Mouse (Mus musculus): ENCODE data around the gene Cntnap5a. TPM values are rescaled to one million over a fixed set of nuclear protein-coding genes. Genes with fewer than 3 reads are reported as not detected.

The Cntnap5a gene
- polyA plus RNA-seq, 1 experiment from 2014 or later: 1.5 TPM

- Histone ChIP-seq H3K4me1 (replicated peaks; ENCODE audit: control insufficient read depth, insufficient read depth, low read length) (no peaks in the 10 kb centered on the region), H3K27ac (ENCODE audit: low read length) (no peak overlapping the region), H3K4me3 (replicated peaks; ENCODE audit: low read length) (no peak overlapping the region), H3K36me3 (ENCODE audit: control insufficient read depth, insufficient read depth) (no peaks in the 10 kb centered on the region), H3K4me2 (ENCODE audit: low read length) (no peak overlapping the region), H3K9ac (replicated peaks; ENCODE audit: low read depth, low read length) (no peak overlapping the region), H3K27me3 (replicated peaks; ENCODE audit: control insufficient read depth, insufficient read depth, low read length) (no peaks in the 10 kb centered on the region), H3K9me3 (ENCODE audit: control insufficient read depth, low read length) (no peaks in the 10 kb centered on the region)
- 12% methylated on average over 2 of the region's 2 CpGs for WGBS
- ATAC-seq: no peak
Observed at GRCm38 (mm10) chr1:115847605-115848004, 163.0 kb downstream of the Cntnap5a start.

DNA sequence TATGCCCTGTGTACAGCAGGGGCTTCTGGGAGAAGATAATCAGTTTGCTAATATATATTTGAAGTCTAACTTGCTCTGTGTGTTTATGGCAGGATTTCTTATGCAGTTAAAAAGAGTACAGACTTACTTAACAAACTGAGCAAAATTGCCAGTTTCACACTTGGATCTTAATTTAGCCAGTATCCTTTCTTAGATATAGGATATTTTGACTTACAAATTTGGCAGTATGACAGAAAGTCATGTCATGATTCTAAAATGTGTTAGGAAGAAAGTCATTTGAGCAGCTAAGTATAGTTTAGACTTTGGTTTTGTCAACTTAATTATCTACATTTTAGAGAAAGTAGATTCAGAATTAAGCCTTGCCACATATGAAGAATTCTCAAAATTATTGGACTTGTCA lies 167.7 kb downstream of the Cntnap5a start:
- ATAC-seq: no peak
- H3K4me2 ChIP-seq (ENCODE audit: low read length): no peak overlapping the region

DNA sequence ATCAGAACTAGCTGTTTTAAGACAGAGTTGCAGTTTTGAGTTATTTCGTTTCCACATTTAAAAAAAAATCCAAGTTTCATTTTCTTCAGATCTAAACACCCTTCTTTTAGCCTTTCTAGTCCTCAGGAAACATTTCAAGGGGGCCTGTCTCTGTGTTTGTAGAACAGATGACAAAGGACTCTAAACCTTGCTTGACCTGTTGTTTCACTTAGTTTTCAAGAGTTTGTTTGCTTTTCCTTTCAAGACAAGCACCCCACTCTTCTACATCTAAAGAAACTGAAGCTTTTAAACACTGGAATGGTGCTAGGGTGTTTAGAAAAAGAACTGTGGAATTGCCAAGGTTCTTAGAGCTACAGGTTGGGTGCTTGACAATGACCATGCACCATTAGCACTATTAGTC lies 233.8 kb downstream of the Cntnap5a start:
- H3K27me3 ChIP-seq (replicated peaks; ENCODE audit: control insufficient read depth, insufficient read depth, low read length): no peaks in the 10 kb centered on the region
- WGBS: 76% methylated on average over 1 of the region's 1 CpGs
- ATAC-seq: no peak
- H3K36me3 ChIP-seq (ENCODE audit: control insufficient read depth, insufficient read depth): no peaks in the 10 kb centered on the region
- peaks cover 5% of the 10 kb centered on the region for H3K9me3 ChIP-seq (ENCODE audit: control insufficient read depth, low read length)
- no peak overlapping the region for H3K4me3 ChIP-seq (replicated peaks; ENCODE audit: low read length)
- H3K9ac ChIP-seq (replicated peaks; ENCODE audit: low read depth, low read length): no peak overlapping the region
- no peaks in the 10 kb centered on the region for H3K4me1 ChIP-seq (replicated peaks; ENCODE audit: control insufficient read depth, insufficient read depth, low read length)
- H3K27ac ChIP-seq (ENCODE audit: low read length): no peak overlapping the region
- no peak overlapping the region for H3K4me2 ChIP-seq (ENCODE audit: low read length)

More for the DNA sequence above, 167.7 kb downstream of the Cntnap5a start:
- Histone ChIP-seq H3K27ac (ENCODE audit: low read length) (no peak overlapping the region), H3K4me1 (replicated peaks; ENCODE audit: control insufficient read depth, insufficient read depth, low read length) (no peaks in the 10 kb centered on the region), H3K9me3 (ENCODE audit: control insufficient read depth, low read length) (no peaks in the 10 kb centered on the region), H3K4me3 (replicated peaks; ENCODE audit: low read length) (no peak overlapping the region), H3K27me3 (replicated peaks; ENCODE audit: control insufficient read depth, insufficient read depth, low read length) (no peaks in the 10 kb centered on the region), H3K36me3 (ENCODE audit: control insufficient read depth, insufficient read depth) (no peaks in the 10 kb centered on the region), H3K9ac (replicated peaks; ENCODE audit: low read depth, low read length) (no peak overlapping the region)

- WGBS: 5% methylated on average over 1 of the region's 1 CpGs
- no peaks in the 10 kb centered on the region for H3K4me1 ChIP-seq (replicated peaks; ENCODE audit: control insufficient read depth, insufficient read depth, low read length)
- H3K36me3 ChIP-seq (ENCODE audit: control insufficient read depth, insufficient read depth): no peaks in the 10 kb centered on the region
- no peak overlapping the region for H3K27ac ChIP-seq (ENCODE audit: low read length)
- H3K4me2 ChIP-seq (ENCODE audit: low read length): no peak overlapping the region
- H3K9me3 ChIP-seq (ENCODE audit: control insufficient read depth, low read length): no peaks in the 10 kb centered on the region
- no peak overlapping the region for H3K4me3 ChIP-seq (replicated peaks; ENCODE audit: low read length)
- no peaks in the 10 kb centered on the region for H3K27me3 ChIP-seq (replicated peaks; ENCODE audit: control insufficient read depth, insufficient read depth, low read length)
- ATAC-seq: no peak
- no peak overlapping the region for H3K9ac ChIP-seq (replicated peaks; ENCODE audit: low read depth, low read length)
Observed at GRCm38 (mm10) chr1:115925953-115926665, 241.6 kb downstream of the Cntnap5a start.

DNA sequence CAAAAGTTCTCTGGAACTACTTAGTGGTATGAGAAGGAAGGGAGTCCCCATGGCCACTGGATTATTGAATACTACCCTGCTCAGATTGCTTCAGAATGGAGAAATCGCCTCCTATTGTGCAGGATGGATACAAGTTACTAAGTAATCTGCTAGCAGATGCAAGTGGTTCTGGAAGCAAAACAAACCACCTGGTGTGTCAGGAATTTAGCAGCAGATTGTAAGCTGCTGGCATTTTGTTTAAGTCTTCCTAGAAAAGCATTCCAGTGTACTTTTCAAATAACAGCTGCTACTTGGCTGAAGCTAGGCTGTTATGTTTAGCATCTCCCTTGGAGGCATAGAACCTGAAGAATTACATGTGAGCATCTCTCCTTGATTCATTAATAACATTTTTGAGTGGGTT lies 247.5 kb downstream of the Cntnap5a start:
- H3K36me3 ChIP-seq (ENCODE audit: control insufficient read depth, insufficient read depth): no peaks in the 10 kb centered on the region
- H3K27ac ChIP-seq (ENCODE audit: low read length): no peak overlapping the region
- no peak overlapping the region for H3K9ac ChIP-seq (replicated peaks; ENCODE audit: low read depth, low read length)
- H3K27me3 ChIP-seq (replicated peaks; ENCODE audit: control insufficient read depth, insufficient read depth, low read length): no peaks in the 10 kb centered on the region
- ATAC-seq: 0 out of 2 replicates have a peak, but pooled peaks have one; percentile 43
- WGBS: 5% methylated on average over 1 of the region's 1 CpGs
- H3K4me2 ChIP-seq (ENCODE audit: low read length): no peak overlapping the region
- no peaks in the 10 kb centered on the region for H3K9me3 ChIP-seq (ENCODE audit: control insufficient read depth, low read length)
- H3K4me1 ChIP-seq (replicated peaks; ENCODE audit: control insufficient read depth, insufficient read depth, low read length): no peaks in the 10 kb centered on the region
- no peak overlapping the region for H3K4me3 ChIP-seq (replicated peaks; ENCODE audit: low read length)

DNA sequence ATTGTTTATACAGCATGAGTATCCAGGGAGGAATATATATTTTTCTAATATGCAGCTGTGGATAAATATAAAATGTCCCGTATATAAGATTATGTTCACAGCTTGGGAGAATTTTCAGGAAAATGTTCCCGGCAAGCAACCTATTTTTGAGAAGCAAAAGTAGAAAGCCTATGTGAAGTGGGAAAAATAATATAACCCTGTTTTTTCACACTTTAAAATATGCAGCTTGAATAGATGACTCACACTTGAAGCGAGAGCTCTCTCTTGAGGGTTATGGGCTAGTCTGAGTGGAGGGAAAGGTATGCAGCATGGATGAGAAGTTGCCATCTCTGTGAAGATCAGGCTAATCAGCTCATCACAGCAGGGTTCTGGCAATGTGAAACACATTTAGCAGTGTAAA lies 261.3 kb downstream of the Cntnap5a start:
- Histone ChIP-seq H3K27ac (ENCODE audit: low read length) (no peak overlapping the region), H3K4me3 (replicated peaks; ENCODE audit: low read length) (no peak overlapping the region), H3K4me2 (ENCODE audit: low read length) (no peak overlapping the region), H3K4me1 (replicated peaks; ENCODE audit: control insufficient read depth, insufficient read depth, low read length) (no peaks in the 10 kb centered on the region), H3K27me3 (replicated peaks; ENCODE audit: control insufficient read depth, insufficient read depth, low read length) (no peaks in the 10 kb centered on the region), H3K36me3 (ENCODE audit: control insufficient read depth, insufficient read depth) (no peaks in the 10 kb centered on the region), H3K9me3 (ENCODE audit: control insufficient read depth, low read length) (no peaks in the 10 kb centered on the region), H3K9ac (replicated peaks; ENCODE audit: low read depth, low read length) (no peak overlapping the region)
- no peak for ATAC-seq
- 89% methylated on average over 3 of the region's 3 CpGs for WGBS

DNA sequence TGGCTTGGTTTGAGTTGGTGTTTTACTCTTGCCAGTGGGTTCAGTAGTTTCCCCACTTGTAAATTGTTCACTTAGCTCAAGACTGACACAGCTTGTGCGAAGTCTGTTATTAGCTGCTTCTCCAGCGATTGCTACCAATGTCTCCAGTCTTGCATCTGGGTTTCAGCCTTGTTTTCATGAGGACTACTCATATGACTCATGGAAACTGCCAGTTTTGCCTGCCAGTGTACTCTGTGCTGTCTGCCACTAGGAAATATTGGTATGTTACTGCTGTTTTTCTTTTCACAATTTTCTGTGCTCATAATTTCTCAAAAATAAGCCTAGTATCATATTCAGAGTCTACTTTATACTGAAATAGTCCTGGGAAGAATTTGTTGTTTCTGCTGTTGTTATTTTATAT lies 272.0 kb downstream of the Cntnap5a start:
- H3K9ac ChIP-seq (replicated peaks; ENCODE audit: low read depth, low read length): no peak overlapping the region
- ATAC-seq: peak; percentile 66
- H3K27ac ChIP-seq (ENCODE audit: low read length): no peak overlapping the region
- no peaks in the 10 kb centered on the region for H3K36me3 ChIP-seq (ENCODE audit: control insufficient read depth, insufficient read depth)
- H3K9me3 ChIP-seq (ENCODE audit: control insufficient read depth, low read length): no peaks in the 10 kb centered on the region
- no peak overlapping the region for H3K4me3 ChIP-seq (replicated peaks; ENCODE audit: low read length)
- 88% methylated on average over 2 of the region's 2 CpGs for WGBS
- no peaks in the 10 kb centered on the region for H3K4me1 ChIP-seq (replicated peaks; ENCODE audit: control insufficient read depth, insufficient read depth, low read length)
- H3K4me2 ChIP-seq (ENCODE audit: low read length): no peak overlapping the region
- no peaks in the 10 kb centered on the region for H3K27me3 ChIP-seq (replicated peaks; ENCODE audit: control insufficient read depth, insufficient read depth, low read length)

- 75% methylated on average over 4 of the region's 4 CpGs for WGBS
Observed at GRCm38 (mm10) chr1:115964993-115965575, 280.5 kb downstream of the Cntnap5a start.

DNA sequence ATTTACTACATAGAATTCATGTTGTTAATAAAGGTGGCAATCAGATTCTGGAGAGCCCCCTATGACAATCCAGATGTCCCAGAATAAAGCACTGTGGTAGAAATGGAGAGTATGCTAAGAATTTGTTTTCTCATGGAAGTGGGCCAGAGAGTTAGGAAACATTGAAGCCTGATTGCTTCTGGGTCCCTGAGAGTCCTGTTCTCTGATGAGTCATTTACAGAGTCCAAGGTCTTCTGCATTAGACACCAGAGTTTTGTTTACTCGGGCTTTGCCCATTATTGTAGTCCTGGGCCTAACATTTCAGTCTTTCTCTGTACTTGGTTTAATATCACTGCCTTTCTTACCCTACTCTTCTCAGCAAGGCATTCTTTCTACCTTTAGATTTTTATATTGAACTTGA lies 305.6 kb downstream of the Cntnap5a start:
- Histone ChIP-seq H3K27ac (ENCODE audit: low read length) (no peak overlapping the region), H3K4me3 (replicated peaks; ENCODE audit: low read length) (no peak overlapping the region), H3K9ac (replicated peaks; ENCODE audit: low read depth, low read length) (no peak overlapping the region), H3K9me3 (ENCODE audit: control insufficient read depth, low read length) (no peaks in the 10 kb centered on the region), H3K4me2 (ENCODE audit: low read length) (no peak overlapping the region), H3K4me1 (replicated peaks; ENCODE audit: control insufficient read depth, insufficient read depth, low read length) (no peaks in the 10 kb centered on the region), H3K27me3 (replicated peaks; ENCODE audit: control insufficient read depth, insufficient read depth, low read length) (no peaks in the 10 kb centered on the region), H3K36me3 (ENCODE audit: control insufficient read depth, insufficient read depth) (no peaks in the 10 kb centered on the region)
- 71% methylated on average over 1 of the region's 1 CpGs for WGBS
- ATAC-seq: no peak

More at GRCm38 (mm10) chr1:115964993-115965575, 280.5 kb downstream of the Cntnap5a start:
- H3K4me3 ChIP-seq (replicated peaks; ENCODE audit: low read length): no peak overlapping the region
- H3K9me3 ChIP-seq (ENCODE audit: control insufficient read depth, low read length): no peaks in the 10 kb centered on the region
- H3K9ac ChIP-seq (replicated peaks; ENCODE audit: low read depth, low read length): no peak overlapping the region
- no peaks in the 10 kb centered on the region for H3K4me1 ChIP-seq (replicated peaks; ENCODE audit: control insufficient read depth, insufficient read depth, low read length)
- no peak overlapping the region for H3K4me2 ChIP-seq (ENCODE audit: low read length)
- H3K27me3 ChIP-seq (replicated peaks; ENCODE audit: control insufficient read depth, insufficient read depth, low read length): no peaks in the 10 kb centered on the region
- peak; percentile 87 for ATAC-seq
- H3K36me3 ChIP-seq (ENCODE audit: control insufficient read depth, insufficient read depth): no peaks in the 10 kb centered on the region
- H3K27ac ChIP-seq (ENCODE audit: low read length): no peak overlapping the region
